ENCODE assay signal across 7 mouse cellular contexts in the genomic region with DNA sequence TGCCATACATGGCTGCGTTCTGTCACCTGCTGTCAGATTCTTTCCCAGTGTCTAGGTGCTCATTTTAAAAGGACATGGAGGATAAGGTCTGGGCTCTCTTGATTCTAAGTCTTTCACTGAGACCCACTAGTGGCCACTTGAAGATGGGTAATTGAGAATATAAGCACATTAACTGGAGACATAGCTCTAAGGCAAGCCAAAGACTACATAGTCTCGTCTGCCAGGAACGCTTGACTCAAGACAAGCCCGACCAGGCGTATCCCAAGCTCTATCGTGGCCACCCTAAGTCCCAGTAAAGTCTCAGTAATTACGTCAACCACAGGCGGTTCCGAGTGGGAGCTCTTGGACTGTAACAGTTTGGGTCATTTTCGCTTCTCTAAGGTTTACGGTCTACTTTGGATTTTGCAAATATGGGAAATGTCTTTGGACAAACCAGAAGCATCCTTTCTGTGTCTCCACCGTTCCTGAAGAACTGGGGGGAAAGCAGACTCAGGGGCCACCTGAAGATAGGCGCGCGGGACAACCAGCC. TPM values are rescaled to one million over a fixed set of nuclear protein-coding genes. Genes with fewer than 3 reads are reported as not detected.
DNase-seq lines count a peak whose midpoint lies in the region; ATAC-seq and TF ChIP-seq lines count a peak whose summit lies in the region.

No protein-coding gene starts in this region.

- peaks cover 38% of the 10 kb centered on the region for H3K79me2 ChIP-seq in C2C12 (ENCODE audit: control insufficient read depth, insufficient read depth)

- H3K27me3 ChIP-seq in C2C12 (ENCODE audit: control insufficient read depth, insufficient read depth, insufficient read length), result no peaks in the 10 kb centered on the region
- no peaks in the 10 kb centered on the region for H3K27me3 ChIP-seq in embryonic facial prominence, embryonic 11.5 days (ENCODE audit: control insufficient read depth, insufficient read depth, low read length)
- no peaks in the 10 kb centered on the region for H3K27me3 ChIP-seq in liver, embryonic 13.5 days

- H3ac ChIP-seq in C2C12 (ENCODE audit: control insufficient read depth, insufficient read length, low read depth), result peak overlapping the region; percentile 85

- peaks cover 9% of the 10 kb centered on the region for H3K36me3 ChIP-seq in C2C12 (ENCODE audit: control insufficient read depth, insufficient read depth)
- H3K36me3 ChIP-seq in ES-E14 (ENCODE audit: control insufficient read depth, insufficient read depth, low read length, poor library complexity, severe bottlenecking), result no peaks in the 10 kb centered on the region
- H3K36me3 ChIP-seq in embryonic facial prominence, embryonic 11.5 days (replicated peaks; ENCODE audit: control insufficient read depth, insufficient read depth, low read depth, low read length), result no peaks in the 10 kb centered on the region
- no peaks in the 10 kb centered on the region for H3K36me3 ChIP-seq in liver, embryonic 13.5 days

- H3K9ac ChIP-seq in ES-E14 (ENCODE audit: insufficient read depth, low read depth, low read length, poor library complexity, severe bottlenecking), result peak overlapping the region; percentile 74
- peak overlapping the region; percentile 90 for H3K9ac ChIP-seq in embryonic facial prominence, embryonic 11.5 days (replicated peaks; ENCODE audit: low read length)
- H3K9ac ChIP-seq in liver, embryonic 13.5 days, result peak overlapping the region; percentile 79

- peak overlapping the region; percentile 88 for H3K4me2 ChIP-seq in embryonic facial prominence, embryonic 11.5 days (ENCODE audit: low read depth, low read length)
- H3K4me2 ChIP-seq in liver, embryonic 13.5 days, result peak overlapping the region; percentile 98

- TF ChIP-seq CTCF in C2C12 (IDR thresholded peaks at IDR 0.05; ENCODE audit: control insufficient read depth, insufficient read depth, insufficient read length), result no peak

- H3K27ac ChIP-seq in ES-E14 (ENCODE audit: insufficient read depth, low read depth, low read length, poor library complexity, severe bottlenecking), result no peak overlapping the region
- no peak overlapping the region for H3K27ac ChIP-seq in embryonic facial prominence, embryonic 11.5 days (replicated peaks; ENCODE audit: low read depth, low read length)
- H3K27ac ChIP-seq in liver, embryonic 13.5 days, result 0 out of 2 replicates have a peak overlapping the region, but pooled peaks have one; percentile 47

- H3K4me3 ChIP-seq in C2C12 (ENCODE audit: insufficient read depth, poor library complexity, severe bottlenecking) (peak overlapping the region; percentile 52), ES-E14 (ENCODE audit: insufficient read depth in 1 of 2, low read depth in 1 of 2, low read length in 2 of 2, poor library complexity in 1 of 2, severe bottlenecking in 1 of 2) (peak overlapping the region; percentile 59 to 74)
- H3K4me3 ChIP-seq in embryonic facial prominence, embryonic 11.5 days (ENCODE audit: low read depth, low read length), result peak overlapping the region; percentile 65
- H3K4me3 ChIP-seq in liver, embryonic 13.5 days (replicated peaks), result peak overlapping the region; percentile 72

- in situ Hi-C loops in ES-E14 (cut with MboI; ENCODE audit: low sequenced_read_pairs in 2 of 2, unreplicated experiment in 2 of 2), result no loop called here

- no peak for DNase-seq in ES-E14 (ENCODE audit: low read depth, low spot score)
- DNase-seq in embryonic facial prominence, embryonic 11.5 days (ENCODE audit: low spot score), result peak; percentile 38
- peak; percentile 48 for DNase-seq in heart, postnatal 4 days
- peak; percentile 18 for DNase-seq in liver, embryonic 13.5 days
- DNase-seq in retina, embryonic 14.5 days (ENCODE audit: low spot score), result peak; percentile 27
- no peak for DNase-seq in right cerebral cortex, postnatal 36 days (ENCODE audit: low spot score in 2 of 2)

- no peak for ATAC-seq in embryonic facial prominence, embryonic 11.5 days (replicated peaks; ENCODE audit: insufficient number of reproducible peaks, low FRiP score, low TSS enrichment, low read depth)
- ATAC-seq in liver, embryonic 13.5 days (ENCODE audit: low read depth), result peak; percentile 34; the same call in 1 of the 2 replicates

- H3K9me3 ChIP-seq in ES-E14 (ENCODE audit: control insufficient read depth, insufficient read depth, low read depth, low read length), result no peaks in the 10 kb centered on the region
- no peaks in the 10 kb centered on the region for H3K9me3 ChIP-seq in embryonic facial prominence, embryonic 11.5 days (replicated peaks; ENCODE audit: control insufficient read depth, low read length)
- H3K9me3 ChIP-seq in liver, embryonic 13.5 days (replicated peaks), result no peaks in the 10 kb centered on the region

- WGBS in embryonic facial prominence, embryonic 11.5 days, result 10% methylated on average over 15 of the region's 15 CpGs
- WGBS in liver, embryonic 13.5 days (ENCODE audit: insufficient replicate concordance), result 7% methylated on average over 15 of the region's 15 CpGs

- peaks cover 13% of the 10 kb centered on the region for H3K79me3 ChIP-seq in C2C12 (ENCODE audit: low read depth)

- H3K4me1 ChIP-seq in ES-E14 (ENCODE audit: control insufficient read depth in 2 of 2, insufficient read depth in 2 of 2, low read length in 2 of 2, poor library complexity in 1 of 2), result no peaks in the 10 kb centered on the region
- H3K4me1 ChIP-seq in embryonic facial prominence, embryonic 11.5 days (ENCODE audit: control insufficient read depth, insufficient read depth, low read length), result peaks cover 2% of the 10 kb centered on the region; the same call in 1 of the 2 replicates
- H3K4me1 ChIP-seq in liver, embryonic 13.5 days (replicated peaks), result peaks cover 40% of the 10 kb centered on the region

TF ChIP-seq in C2C12, 6 proteins besides CTCF, POLR2A, EP300 and RAD21:
- TF ChIP-seq MYOD1 (IDR thresholded peaks at IDR 0.05; ENCODE audit: control insufficient read depth, insufficient read length, low read depth), result no peak
- TF ChIP-seq MAX (IDR thresholded peaks at IDR 0.05), result no peak
- TF ChIP-seq CEBPB (IDR thresholded peaks at IDR 0.05; ENCODE audit: low read depth), result no peak
- no peak for TF ChIP-seq FOSL1 (IDR thresholded peaks at IDR 0.05; ENCODE audit: insufficient read depth, low read length, poor library complexity, severe bottlenecking)
- no peak for TF ChIP-seq USF1 (IDR thresholded peaks at IDR 0.05; ENCODE audit: low read depth)

TF ChIP-seq in ES-E14, 5 proteins besides CTCF, POLR2A, EP300 and RAD21:
- TF ChIP-seq CHD2 (IDR thresholded peaks at IDR 0.05; ENCODE audit: low read depth, low read length), result no peak
- TF ChIP-seq ZNF384 (IDR thresholded peaks at IDR 0.05; ENCODE audit: low read depth, low read length), result no peak
- no peak for TF ChIP-seq MAFK (IDR thresholded peaks at IDR 0.05; ENCODE audit: insufficient read depth, low read depth, low read length)
- TF ChIP-seq HCFC1 (IDR thresholded peaks at IDR 0.05; ENCODE audit: borderline replicate concordance, insufficient read depth, low read length), result no peak

RNA-seq across cellular contexts. Expression of a gene that starts 0.9 kb away (rescaled TPM):
- polyA plus RNA-seq in C2C12 (2012; fragmentation: generic; extraction: Trizol), result 8.2 TPM
- 3.3 and 7.5 TPM in 2 replicates for total RNA-seq in ES-E14 (2012; rRNA removed)
- 9.9 and 12.2 TPM in 2 replicates for polyA plus RNA-seq in embryonic facial prominence, embryonic 11.5 days (2014; fragmentation: Nextera tagmentation; extraction: Ambion mirVana)
- 10 to 100 TPM; 21.2 to 22.9 TPM for total RNA-seq in heart, postnatal 4 days (2021)
- polyA plus RNA-seq in liver, embryonic 13.5 days (2015; fragmentation: Nextera tagmentation; extraction: Ambion mirVana), result 1.6 and 1.9 TPM in 2 replicates

RNA-seq across cellular contexts. Expression of a gene that starts 53.7 kb away (rescaled TPM):
- not detected for polyA plus RNA-seq in C2C12 (2012; fragmentation: generic; extraction: Trizol)
- total RNA-seq in ES-E14 (2012; rRNA removed), result not detected in 2 replicates
- polyA plus RNA-seq in embryonic facial prominence, embryonic 11.5 days (2014; fragmentation: Nextera tagmentation; extraction: Ambion mirVana), result not detected in 2 replicates
- total RNA-seq in heart, postnatal 4 days (2021), result not detected
- not detected in 2 replicates for polyA plus RNA-seq in liver, embryonic 13.5 days (2015; fragmentation: Nextera tagmentation; extraction: Ambion mirVana)

Comparison
In these comparisons a context has a peak if more than half of its experiments do, and no peak if none do; other contexts are left out.
1. DNase-seq: peak in embryonic facial prominence, embryonic 11.5 days (single experiment), heart, postnatal 4 days (single experiment), liver, embryonic 13.5 days (single experiment) and retina, embryonic 14.5 days (single experiment); none in ES-E14 (single experiment) and right cerebral cortex, postnatal 36 days (0 of 2).
2. Peak in every context shown above with its lines, with median percentiles within 50 percentile points of each other: H3K4me3 ChIP-seq and H3K9ac ChIP-seq.